Mouse (Mus musculus) midbrain, postnatal 0 days (tissue): ENCODE data around the gene Gm27029. TPM values are rescaled to one million over a fixed set of nuclear protein-coding genes. Genes with fewer than 3 reads are reported as not detected.

ENCODE experiments used
- ATAC-seq: fragments of 200-750 bp; cut with Nextera tagmentation; 2 replicates; pipeline ENCODE4 v1.8.0; 2017; ENCODE audit warnings: moderate number of reproducible peaks, mild to moderate bottlenecking, moderate TSS enrichment, moderate library complexity; ENCODE audit not compliant: low FRiP score
- DNase-seq: peaks from one replicate; pipeline ENCODE4 v3.0.0-alpha.2; 2015; ENCODE audit warnings: low spot score
- H3K27ac ChIP-seq: fragments of 300-500 bp; sonication (generic); 2 replicates; pipeline ENCODE4 v1.5.1; 2014; ENCODE audit warnings: low read depth, mild to moderate bottlenecking, low read length, mixed read lengths
- H3K27me3 ChIP-seq: fragments of 300-500 bp; sonication (generic); 2 replicates; pipeline ENCODE4 v1.6.1; 2014; ENCODE audit warnings: low read length, control low read depth, mixed read lengths; ENCODE audit not compliant: insufficient read depth
- H3K36me3 ChIP-seq: fragments of 300-500 bp; sonication (generic); 2 replicates; pipeline ENCODE4 v1.6.1; 2014; ENCODE audit warnings: low read length, control low read depth, mixed read lengths; ENCODE audit not compliant: insufficient read depth
- H3K4me1 ChIP-seq: fragments of 300-500 bp; sonication (generic); 2 replicates; pipeline ENCODE4 v1.6.1; 2014; ENCODE audit warnings: mild to moderate bottlenecking, control low read depth, antibody characterized with exemption, low read length, mixed read lengths; ENCODE audit not compliant: insufficient read depth
- H3K4me2 ChIP-seq: fragments of 300-500 bp; sonication (generic); 2 replicates; pipeline ENCODE4 v1.6.1; 2014; ENCODE audit warnings: low read depth, mild to moderate bottlenecking, low read length, mixed read lengths; ENCODE audit not compliant: poor library complexity, severe bottlenecking
- H3K4me3 ChIP-seq: fragments of 300-500 bp; sonication (generic); 2 replicates; pipeline ENCODE4 v1.5.1; 2014; ENCODE audit warnings: low read depth, mild to moderate bottlenecking, low read length, moderate library complexity
- H3K9ac ChIP-seq: fragments of 300-500 bp; sonication (generic); replicated peaks from 2 replicates; pipeline ENCODE4 v1.6.1; 2014; ENCODE audit warnings: mild to moderate bottlenecking, low read length, moderate library complexity, mixed read lengths; ENCODE audit not compliant: poor library complexity, severe bottlenecking
- H3K9me3 ChIP-seq: fragments of 300-500 bp; sonication (generic); 2 replicates; pipeline ENCODE4 v1.6.1; 2016; ENCODE audit warnings: low read length, control low read depth
- CTCF ChIP-seq: IDR thresholded peaks from 2 replicates; pipeline ENCODE4 v1.5.1; 2016; ENCODE audit warnings: antibody characterized with exemption, mild to moderate bottlenecking
- WGBS: fragments of 180-500 bp; shearing (Covaris S2); extraction: QIAGEN DNeasy Blood & Tissue Kit; methylation state at CpG from one replicate; pipeline ENCODE4 v1.1.7; 2014; 5-methylcytosine and 5-hydroxymethylcytosine counted together
- microRNA-seq: library from miRNA; unstranded; fragments of <30 nt; microRNA quantifications from one replicate; pipeline ENCODE4, GENCODE M21; 2016; ENCODE audit warnings: borderline number of aligned reads
- polyA plus RNA-seq: library from polyadenylated mRNA; unstranded; fragments of >200 nt; fragmentation: Nextera tagmentation; extraction: Ambion mirVana; gene quantifications from 2 replicates; pipeline ENCODE4 v1.2.1, GENCODE M21; 2015
- total RNA-seq: library from RNA; depleted of rRNA; stranded (reverse); fragments of >200 nt; gene quantifications from 2 replicates; pipeline ENCODE4 v1.2.3, GENCODE M21; 2014; rRNA removed

Gene Gm27029
- total and polyA plus RNA-seq, 2 experiments from 2014 or later, result 5.7 to 6.3 TPM

GRCm38 (mm10) chr11:101367326-101367935 is 57.2 kb downstream of the Gm27029 start, which contains the start of gene G6pc:
G6pc (plus strand) TSS chr11:101367561.
- no peak for TF ChIP-seq CTCF
- Histone ChIP-seq H3K27ac (no peak within 1 kb of the TSS), H3K36me3 (no peaks in the 10 kb centered on the region), H3K4me1 (no peaks in the 10 kb centered on the region), H3K4me3 (no peak within 1 kb of the TSS), H3K9me3 (no peaks in the 10 kb centered on the region), H3K4me2 (no peak within 1 kb of the TSS), H3K27me3 (no peaks in the 10 kb centered on the region), H3K9ac (no peak within 1 kb of the TSS)
- WGBS, result 90% methylated on average over 8 of the region's 8 CpGs
- no peak for DNase-seq
- ATAC-seq, result no peak

DNA sequence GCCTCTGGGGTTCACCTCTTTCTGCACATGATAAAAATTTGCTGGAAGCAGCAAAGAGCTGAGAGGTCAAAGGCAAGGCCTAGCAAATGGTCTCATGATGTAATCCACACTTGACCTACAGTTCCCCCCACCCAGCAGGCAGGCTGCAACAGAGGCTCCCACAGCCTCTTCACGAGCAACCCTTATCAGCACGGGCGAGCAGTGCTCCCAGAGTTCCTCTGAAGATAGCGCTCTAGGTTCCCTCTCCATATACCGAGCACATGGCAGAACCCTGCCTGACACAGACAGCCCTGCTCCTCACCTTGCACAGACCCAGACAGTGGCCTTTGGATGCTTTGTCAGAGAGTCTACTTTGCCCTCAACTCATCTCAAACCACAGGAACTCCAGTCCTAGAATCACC is 60.1 kb downstream of the Gm27029 start:
- 83% methylated on average over 5 of the region's 5 CpGs for WGBS
- Histone ChIP-seq H3K36me3 (no peaks in the 10 kb centered on the region), H3K27me3 (no peaks in the 10 kb centered on the region), H3K27ac (no peak overlapping the region), H3K4me3 (no peak overlapping the region), H3K4me2 (no peak overlapping the region), H3K4me1 (no peaks in the 10 kb centered on the region), H3K9ac (no peak overlapping the region), H3K9me3 (no peaks in the 10 kb centered on the region)
- ATAC-seq (no peak), DNase-seq (no peak)
- no peak for TF ChIP-seq CTCF

- Histone ChIP-seq H3K36me3 (no peaks in the 10 kb centered on the region), H3K27me3 (no peaks in the 10 kb centered on the region), H3K27ac (no peak overlapping the region), H3K9ac (no peak overlapping the region), H3K4me2 (no peak overlapping the region), H3K4me3 (no peak overlapping the region), H3K9me3 (no peaks in the 10 kb centered on the region), H3K4me1 (no peaks in the 10 kb centered on the region)
- DNase-seq (no peak), ATAC-seq (no peak)
- 72% methylated on average over 3 of the region's 3 CpGs for WGBS
- TF ChIP-seq CTCF, result no peak
Observed at GRCm38 (mm10) chr11:101360651-101361113, 63.9 kb downstream of the Gm27029 start.

- WGBS, result 76% methylated on average over 9 of the region's 9 CpGs
- ATAC-seq, result no peak
Observed at GRCm38 (mm10) chr11:101359776-101360175, 64.8 kb downstream of the Gm27029 start.

DNA sequence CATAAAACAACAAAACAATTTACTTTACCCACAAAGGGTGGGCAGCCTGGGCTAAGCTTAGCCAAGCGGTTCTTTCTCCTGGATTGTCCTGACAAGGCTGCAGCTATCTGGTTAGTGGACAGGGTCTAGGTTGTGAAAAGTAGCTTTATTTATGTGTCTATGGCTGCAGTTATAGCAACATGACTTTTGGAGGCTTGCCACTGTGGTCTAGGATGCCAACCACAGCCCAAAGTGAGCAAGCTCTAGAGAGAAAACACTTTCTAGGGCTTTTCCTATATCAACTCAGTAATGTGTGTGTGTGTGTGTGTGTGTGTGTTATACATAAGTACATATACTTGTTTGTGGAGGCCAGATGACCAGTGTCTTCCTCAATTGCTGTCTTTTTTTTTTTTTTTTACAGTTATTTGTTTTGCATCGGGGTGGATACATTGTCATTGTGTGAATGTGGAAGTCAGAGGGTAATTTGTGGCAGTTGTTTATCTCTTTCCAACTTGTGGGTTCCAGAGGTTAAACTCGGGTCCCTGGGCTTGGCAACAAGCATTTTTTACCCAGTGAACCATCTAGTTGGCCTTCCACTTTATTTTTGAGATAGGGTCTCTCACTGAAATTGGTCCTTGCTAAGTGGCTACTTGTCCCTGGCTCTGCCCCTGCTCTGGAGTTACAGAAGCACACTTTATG is 67.0 kb downstream of the Gm27029 start:
- no peak overlapping the region for H3K4me3 ChIP-seq
- no peaks in the 10 kb centered on the region for H3K4me1 ChIP-seq
- no peaks in the 10 kb centered on the region for H3K27me3 ChIP-seq
- ATAC-seq (no peak), DNase-seq (no peak)
- no peaks in the 10 kb centered on the region for H3K36me3 ChIP-seq
- H3K4me2 ChIP-seq, result no peak overlapping the region
- WGBS, result 73% methylated on average over 3 of the region's 3 CpGs
- no peaks in the 10 kb centered on the region for H3K9me3 ChIP-seq
- no peak overlapping the region for H3K27ac ChIP-seq
- TF ChIP-seq CTCF, result no peak
- H3K9ac ChIP-seq, result no peak overlapping the region

More at GRCm38 (mm10) chr11:101359776-101360175, 64.8 kb downstream of the Gm27029 start:
- H3K4me2 ChIP-seq, result no peak overlapping the region
- no peak overlapping the region for H3K27ac ChIP-seq
- H3K4me1 ChIP-seq, result no peaks in the 10 kb centered on the region
- no peaks in the 10 kb centered on the region for H3K27me3 ChIP-seq
- no peaks in the 10 kb centered on the region for H3K9me3 ChIP-seq
- H3K4me3 ChIP-seq, result no peak overlapping the region
- no peak for DNase-seq
- TF ChIP-seq CTCF, result no peak
- H3K9ac ChIP-seq, result no peak overlapping the region
- no peaks in the 10 kb centered on the region for H3K36me3 ChIP-seq

Small RNA genes lying within 50 kb of the gene (microRNA-seq; reads per million reads assigned to microRNA genes)
- gene Mir6929, result not detected

Other genes starting within 250 kb of the Gm27029 start
- gene Ccr10, start 249.4 kb downstream of the Gm27029 start, total RNA-seq, result 0.61 and 1.4 TPM in 2 replicates
- 0.75 and 0.83 TPM in 2 replicates for gene Ccr10, start 249.4 kb downstream of the Gm27029 start, polyA plus RNA-seq
- 26.5 and 40.0 TPM in 2 replicates for gene Ezh1, start 198.3 kb downstream of the Gm27029 start, total RNA-seq
- 25.4 and 25.9 TPM in 2 replicates for gene Ezh1, start 198.3 kb downstream of the Gm27029 start, polyA plus RNA-seq
- 55.0 and 67.5 TPM in 2 replicates for gene Ramp2, start 178.8 kb downstream of the Gm27029 start, total RNA-seq
- gene Ramp2, start 178.8 kb downstream of the Gm27029 start, polyA plus RNA-seq, result 95.3 and 103 TPM in 2 replicates
- 77.3 and 82.3 TPM in 2 replicates for gene Vps25, start 171.1 kb downstream of the Gm27029 start, total RNA-seq
- 130 and 144 TPM in 2 replicates for gene Vps25, start 171.1 kb downstream of the Gm27029 start, polyA plus RNA-seq
- 4.2 and 8.1 TPM in 2 replicates for gene Wnk4, start 164.2 kb downstream of the Gm27029 start, total RNA-seq
- gene Wnk4, start 164.2 kb downstream of the Gm27029 start, polyA plus RNA-seq, result 7.5 and 9.2 TPM in 2 replicates
- gene Cntd1, start 145.8 kb downstream of the Gm27029 start, total RNA-seq, result not detected in 2 replicates
- 0.25 and 0.42 TPM in 2 replicates for gene Cntd1, start 145.8 kb downstream of the Gm27029 start, polyA plus RNA-seq
- gene Coa3, start 145.7 kb downstream of the Gm27029 start, total RNA-seq, result 136 and 168 TPM in 2 replicates
- gene Coa3, start 145.7 kb downstream of the Gm27029 start, polyA plus RNA-seq, result 204 and 229 TPM in 2 replicates
- gene Becn1, start 122.5 kb downstream of the Gm27029 start, total RNA-seq, result 94.4 and 209 TPM in 2 replicates
- 145 and 150 TPM in 2 replicates for gene Becn1, start 122.5 kb downstream of the Gm27029 start, polyA plus RNA-seq
- 69.1 and 74.0 TPM in 2 replicates for gene Psme3, start 108.6 kb downstream of the Gm27029 start, total RNA-seq
- 75.0 and 76.5 TPM in 2 replicates for gene Psme3, start 108.6 kb downstream of the Gm27029 start, polyA plus RNA-seq
- 5.3 and 6.7 TPM in 2 replicates for gene Aoc2, start 99.7 kb downstream of the Gm27029 start, total RNA-seq
- gene Aoc2, start 99.7 kb downstream of the Gm27029 start, polyA plus RNA-seq, result 0.64 and 0.77 TPM in 2 replicates
- gene Aoc3, start 94.2 kb downstream of the Gm27029 start, total RNA-seq, result 0.66 and 1.2 TPM in 2 replicates
- 0.07 and 0.20 TPM in 2 replicates for gene Aoc3, start 94.2 kb downstream of the Gm27029 start, polyA plus RNA-seq
- not detected in 2 replicates for gene G6pc, start 57.2 kb downstream of the Gm27029 start, total RNA-seq
- not detected in 2 replicates for gene G6pc, start 57.2 kb downstream of the Gm27029 start, polyA plus RNA-seq
- 67.4 and 78.3 TPM in 2 replicates for gene Aarsd1, start 7.2 kb downstream of the Gm27029 start, total RNA-seq
- gene Aarsd1, start 7.2 kb downstream of the Gm27029 start, polyA plus RNA-seq, result 96.3 and 107 TPM in 2 replicates
- 10.4 and 12.9 TPM in 2 replicates for gene Rundc1, start 289 bp upstream of the Gm27029 start, total RNA-seq
- 24.2 and 25.2 TPM in 2 replicates for gene Rundc1, start 289 bp upstream of the Gm27029 start, polyA plus RNA-seq
- gene Ptges3l, start 537 bp upstream of the Gm27029 start, total RNA-seq, result 0.66 and 2.7 TPM in 2 replicates
- 2.9 TPM in 2 replicates for gene Ptges3l, start 537 bp upstream of the Gm27029 start, polyA plus RNA-seq
- gene Rpl27, start 17.5 kb upstream of the Gm27029 start, total RNA-seq, result 605 and 614 TPM in 2 replicates
- gene Rpl27, start 17.5 kb upstream of the Gm27029 start, polyA plus RNA-seq, result 227 and 260 TPM in 2 replicates
- 1.9 and 3.3 TPM in 2 replicates for gene Ifi35, start 23.6 kb upstream of the Gm27029 start, total RNA-seq
- 4.5 TPM in 2 replicates for gene Ifi35, start 23.6 kb upstream of the Gm27029 start, polyA plus RNA-seq
- 90.5 and 96.3 TPM in 2 replicates for gene Rnd2, start 40.2 kb upstream of the Gm27029 start, total RNA-seq
- gene Rnd2, start 40.2 kb upstream of the Gm27029 start, polyA plus RNA-seq, result 95.7 and 104 TPM in 2 replicates
- 313 and 334 TPM in 2 replicates for gene Vat1, start 41.4 kb upstream of the Gm27029 start, total RNA-seq
- 143 and 146 TPM in 2 replicates for gene Vat1, start 41.4 kb upstream of the Gm27029 start, polyA plus RNA-seq
- 2.8 and 5.1 TPM in 2 replicates for gene Brca1, start 127.2 kb upstream of the Gm27029 start, total RNA-seq
- gene Brca1, start 127.2 kb upstream of the Gm27029 start, polyA plus RNA-seq, result 0.84 and 0.90 TPM in 2 replicates
- 121 and 128 TPM in 2 replicates for gene Nbr1, start 127.4 kb upstream of the Gm27029 start, total RNA-seq
- 56.3 and 59.7 TPM in 2 replicates for gene Nbr1, start 127.4 kb upstream of the Gm27029 start, polyA plus RNA-seq
- 1.5 and 3.0 TPM in 2 replicates for gene Tmem106a, start 157.4 kb upstream of the Gm27029 start, total RNA-seq
- 3.5 and 3.6 TPM in 2 replicates for gene Tmem106a, start 157.4 kb upstream of the Gm27029 start, polyA plus RNA-seq
- not detected in 2 replicates for gene Gm11634, start 174.5 kb upstream of the Gm27029 start, total RNA-seq
- not detected in 2 replicates for gene Gm11634, start 174.5 kb upstream of the Gm27029 start, polyA plus RNA-seq
- 2.8 and 3.6 TPM in 2 replicates for gene Rdm1, start 202.4 kb upstream of the Gm27029 start, total RNA-seq
- 8.3 and 9.2 TPM in 2 replicates for gene Rdm1, start 202.4 kb upstream of the Gm27029 start, polyA plus RNA-seq
- gene Arl4d, start 240.7 kb upstream of the Gm27029 start, total RNA-seq, result 4.5 and 6.9 TPM in 2 replicates
- gene Arl4d, start 240.7 kb upstream of the Gm27029 start, polyA plus RNA-seq, result 5.7 and 7.1 TPM in 2 replicates